Mouse (Mus musculus) spleen, postnatal 0 days (tissue): ENCODE results near the gene Vmn2r43. TPM values are rescaled to one million over a fixed set of nuclear protein-coding genes. Genes with fewer than 3 reads are reported as not detected.

Source experiments
- polyA plus RNA-seq: library from polyadenylated mRNA; unstranded; fragments of >200 nt; fragmentation: Nextera tagmentation; extraction: Ambion mirVana; gene quantifications from 2 replicates; pipeline ENCODE4 v1.2.1, GENCODE M21; 2015

Gene Vmn2r43
- polyA plus RNA-seq: not detected in 2 replicates

GRCm38 (mm10) chr7:8260499-8260898 lies at the start of gene Vmn2r43:
Gene Vmn2r43 (minus strand): TSS chr7:8260599.

GRCm38 (mm10) chr7:8200220-8200619 lies 60.2 kb downstream of the Vmn2r43 start, which contains the start of gene Vmn2r42:
Gene Vmn2r42 (minus strand): TSS chr7:8200320.

Other genes starting within 250 kb of the Vmn2r43 start
- gene Vmn2r41, start 98.9 kb downstream of the Vmn2r43 start, polyA plus RNA-seq: not detected in 2 replicates
- gene Vmn2r42, start 60.3 kb downstream of the Vmn2r43 start, polyA plus RNA-seq: not detected in 2 replicates
- gene Vmn2r44, start 122.7 kb upstream of the Vmn2r43 start, polyA plus RNA-seq: not detected in 2 replicates
- gene Vmn2r45, start 228.5 kb upstream of the Vmn2r43 start, polyA plus RNA-seq: not detected in 2 replicates